Mouse (Mus musculus): ENCODE measurements around the gene Slc6a5.
"Not testable (repeated sequence)": the region's sequence is repeated elsewhere in the genome, so short reads cannot be mapped to it uniquely, and the experiment has no call there.

The Slc6a5 gene

GRCm38 (mm10) chr7:49913728-49914328, 3.9 kb downstream of the Slc6a5 start:
- DNase-seq, result no peak

GRCm38 (mm10) chr7:49914946-49915345, 5.0 kb downstream of the Slc6a5 start:
- no peak for DNase-seq

DNA sequence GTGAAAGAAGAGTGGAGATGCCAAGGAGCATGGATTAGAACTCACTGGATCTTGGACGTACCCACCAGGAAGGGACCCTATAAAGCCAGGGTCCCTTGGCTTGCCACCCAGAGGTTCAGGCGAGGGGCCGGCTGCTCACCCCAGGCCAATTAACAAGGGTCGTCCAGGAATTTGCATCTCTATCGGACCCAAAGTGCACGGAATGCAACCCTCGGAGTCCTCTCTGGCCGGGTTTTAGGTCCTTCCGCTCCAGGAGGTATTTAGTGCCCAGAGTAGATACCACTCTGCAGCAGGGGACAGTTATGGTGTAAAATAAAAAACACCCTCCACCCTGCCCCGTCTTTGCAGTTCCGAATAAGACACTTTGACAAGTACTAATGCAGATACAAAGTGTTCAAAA, 5.5 kb downstream of the Slc6a5 start:
- DNase-seq, result no peak

GRCm38 (mm10) chr7:49919494-49919893, 9.5 kb downstream of the Slc6a5 start:
- DNase-seq, result no peak

DNA sequence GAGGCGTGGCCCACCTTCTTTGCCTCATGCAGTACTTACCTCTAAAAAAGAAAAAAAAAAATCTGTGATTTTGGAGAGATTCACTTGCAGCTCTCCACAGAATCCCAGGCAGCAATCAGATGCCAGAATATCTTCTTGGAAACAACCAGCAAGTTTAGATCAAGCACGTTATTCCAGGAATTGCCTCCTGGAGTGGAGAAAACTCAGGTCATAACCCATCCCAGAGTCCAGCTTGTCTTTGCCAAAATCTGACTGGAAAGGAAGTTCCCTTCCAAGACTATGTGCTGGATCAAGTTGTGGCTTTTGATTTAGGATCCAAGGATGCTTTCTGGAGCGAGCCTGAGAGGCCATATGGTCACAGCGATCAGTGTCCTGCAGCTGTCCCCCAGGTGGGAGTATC, 10.8 kb downstream of the Slc6a5 start:
- DNase-seq, result no peak

DNA sequence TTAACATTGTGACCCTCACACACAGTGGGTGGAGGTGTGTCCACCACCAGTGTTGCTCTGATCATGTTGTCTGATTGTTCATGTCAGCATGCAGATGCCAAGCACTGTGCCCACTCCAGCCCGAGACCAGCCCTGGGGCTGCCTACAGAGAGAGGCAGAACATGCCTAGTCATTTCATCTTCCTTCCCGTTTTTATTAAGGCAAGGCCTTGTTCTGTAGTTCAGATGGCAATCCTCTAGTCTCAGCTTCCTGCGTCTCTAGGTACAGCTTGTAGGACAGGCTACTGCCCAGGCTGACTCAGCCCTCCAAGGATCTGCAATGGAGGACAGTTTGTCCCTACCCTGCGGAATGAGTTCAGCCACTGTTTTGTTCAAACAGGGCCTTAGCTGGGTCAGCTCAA, 13.0 kb downstream of the Slc6a5 start:
- DNase-seq, result peak; percentile 13 to 22

- DNase-seq, result peak; percentile 81 to 85
Measured at GRCm38 (mm10) chr7:49923376-49923775, 13.4 kb downstream of the Slc6a5 start.

DNA sequence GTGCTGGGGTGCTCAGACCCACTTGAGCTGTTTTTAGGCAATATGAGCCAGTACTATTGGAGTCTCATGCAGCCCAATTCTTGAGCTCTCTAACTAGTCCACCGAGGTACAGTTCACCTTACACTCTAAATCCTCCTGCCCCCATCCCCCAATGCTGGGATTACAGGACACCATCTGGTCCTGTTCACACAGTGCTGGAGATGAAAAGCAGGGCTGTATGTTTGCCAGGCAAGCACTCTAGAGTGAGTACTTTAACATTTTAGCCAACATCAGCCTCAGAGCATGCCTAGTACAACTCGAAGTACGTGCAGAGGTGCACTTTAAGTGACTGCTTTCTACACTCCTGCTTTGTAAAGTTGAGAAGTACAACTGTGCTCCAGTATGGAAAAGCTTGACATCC, 18.6 kb downstream of the Slc6a5 start:
- no peak for DNase-seq

DNA sequence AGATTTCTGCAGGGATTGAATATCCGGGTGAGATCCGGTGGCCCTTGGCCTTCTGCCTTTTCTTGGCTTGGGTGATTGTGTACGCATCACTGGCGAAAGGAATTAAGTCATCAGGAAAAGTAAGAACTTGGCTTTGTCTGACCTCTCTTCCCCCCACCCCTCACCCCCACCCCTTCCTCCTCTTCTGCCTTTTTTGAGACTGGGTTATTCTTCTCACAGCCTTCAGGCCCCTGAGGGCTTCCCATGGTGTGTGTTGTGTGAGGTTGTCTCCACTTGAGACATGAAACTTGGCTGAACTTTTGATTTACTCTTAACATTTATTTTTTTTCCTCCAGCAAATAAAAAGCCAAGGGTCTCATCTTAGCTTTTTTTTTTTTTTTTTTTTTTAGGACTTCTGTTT, 20.1 kb downstream of the Slc6a5 start:
- no peak for DNase-seq

- DNase-seq, result not testable (repeated sequence)
Measured at GRCm38 (mm10) chr7:49933386-49934115, 23.6 kb downstream of the Slc6a5 start.

DNA sequence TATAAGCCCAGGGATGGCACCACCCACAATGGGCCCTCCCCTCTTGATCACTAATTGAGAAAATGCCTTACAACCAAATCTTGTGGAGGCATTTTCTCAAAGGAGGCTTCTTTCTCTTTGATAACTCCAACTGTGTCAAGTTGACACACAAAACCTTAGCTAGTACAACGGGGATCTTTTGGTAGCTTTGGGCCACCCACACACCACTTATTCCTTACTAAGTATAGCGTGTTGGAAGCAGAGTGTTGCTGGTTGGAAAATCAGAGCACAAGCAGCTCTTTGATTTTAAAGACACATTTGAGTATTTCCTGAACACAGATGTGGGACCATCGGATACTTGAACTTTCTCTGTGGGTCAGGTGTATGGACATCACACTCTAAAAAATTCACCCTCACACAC, 26.9 kb downstream of the Slc6a5 start:
- DNase-seq, result no peak

DNA sequence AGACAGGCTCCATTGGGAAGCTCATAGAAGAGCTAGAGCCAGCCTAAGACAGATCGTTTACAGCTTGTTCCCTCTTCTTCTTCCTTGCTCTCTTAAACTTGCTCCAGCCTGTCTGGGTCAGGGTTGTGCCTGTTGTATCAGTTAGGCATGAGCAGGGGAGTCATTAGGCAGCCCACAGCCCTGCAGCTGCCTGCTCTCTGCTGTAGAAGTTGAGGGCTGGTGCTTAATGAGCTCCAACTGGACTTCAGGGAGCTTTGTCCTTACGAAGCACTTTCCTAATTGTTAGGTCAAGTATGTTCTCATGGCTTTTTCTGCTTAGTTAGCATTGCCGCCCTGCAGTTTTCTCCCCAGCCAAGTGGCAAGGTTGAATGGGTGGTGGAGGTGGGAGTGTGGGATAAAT, 32.1 kb downstream of the Slc6a5 start:
- no peak for DNase-seq

DNA sequence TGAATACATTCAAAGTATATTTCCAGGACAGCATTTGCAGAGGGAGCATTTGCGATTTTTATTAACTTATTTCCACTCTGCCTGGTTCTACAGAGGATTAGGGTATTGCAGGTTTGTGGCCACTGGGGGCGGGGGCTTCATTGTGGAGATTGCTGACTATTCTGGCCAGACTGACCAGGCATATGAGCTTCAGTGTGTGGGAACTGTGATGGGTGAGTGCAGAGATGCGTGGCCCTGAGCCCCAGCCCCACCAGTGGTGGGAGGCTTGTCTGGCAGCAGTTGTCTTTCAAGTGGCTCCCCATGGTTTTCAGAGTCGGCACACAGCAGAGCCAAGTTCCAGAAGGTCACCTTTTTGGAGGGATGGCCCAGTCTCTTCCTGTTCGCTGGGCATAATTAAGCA, 32.5 kb downstream of the Slc6a5 start:
- DNase-seq, result no peak

- DNase-seq, result peak in 1 of 2 experiments; percentile 8
Measured at GRCm38 (mm10) chr7:49946691-49947090, 36.7 kb downstream of the Slc6a5 start.

GRCm38 (mm10) chr7:49953546-49954181, 43.7 kb downstream of the Slc6a5 start:
- peak; percentile 5 to 34 for DNase-seq

GRCm38 (mm10) chr7:49954834-49955233, 44.9 kb downstream of the Slc6a5 start:
- no peak for DNase-seq

DNA sequence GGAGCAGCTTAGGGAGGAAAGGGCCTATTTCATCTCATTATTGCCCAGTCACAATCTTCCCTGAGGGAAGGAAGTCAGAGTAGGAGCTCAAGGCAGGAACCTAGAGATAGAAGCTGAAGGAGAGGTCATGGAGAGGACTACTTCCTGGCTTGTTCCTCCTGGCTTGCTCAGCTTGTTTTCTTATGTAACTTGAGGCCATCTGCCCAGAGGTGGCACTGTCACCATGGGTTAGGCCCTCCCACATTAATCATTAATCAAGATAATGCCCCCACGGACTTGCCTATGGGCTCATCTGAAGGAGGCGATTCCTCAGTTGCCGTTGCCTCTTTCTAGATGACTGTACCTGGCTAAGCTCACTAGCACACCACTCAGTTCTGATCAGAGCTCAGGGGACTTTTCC, 47.2 kb downstream of the Slc6a5 start:
- DNase-seq, result no peak

DNA sequence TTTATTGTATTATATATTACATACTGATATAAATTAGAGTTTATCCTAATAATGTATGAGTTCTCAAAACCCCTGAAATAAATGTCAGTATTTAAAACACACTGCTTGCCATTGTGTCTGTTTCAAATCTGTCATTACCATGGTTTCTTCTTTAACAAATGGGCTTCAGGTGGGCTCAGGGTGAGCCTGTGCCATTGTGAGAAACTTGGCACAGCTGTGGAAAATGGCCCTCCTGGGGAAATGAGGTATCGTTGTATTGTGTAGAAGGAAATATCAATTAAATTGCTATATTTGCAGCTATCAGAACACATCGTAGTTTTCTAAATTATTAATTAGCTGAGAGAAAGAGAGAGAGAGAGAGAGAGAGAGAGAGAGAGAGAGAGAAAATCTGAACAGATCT, 53.8 kb downstream of the Slc6a5 start:
- DNase-seq, result no peak

- peak; percentile 9 to 21 for DNase-seq
Measured at GRCm38 (mm10) chr7:49969516-49969915, 59.6 kb downstream of the Slc6a5 start.

DNA sequence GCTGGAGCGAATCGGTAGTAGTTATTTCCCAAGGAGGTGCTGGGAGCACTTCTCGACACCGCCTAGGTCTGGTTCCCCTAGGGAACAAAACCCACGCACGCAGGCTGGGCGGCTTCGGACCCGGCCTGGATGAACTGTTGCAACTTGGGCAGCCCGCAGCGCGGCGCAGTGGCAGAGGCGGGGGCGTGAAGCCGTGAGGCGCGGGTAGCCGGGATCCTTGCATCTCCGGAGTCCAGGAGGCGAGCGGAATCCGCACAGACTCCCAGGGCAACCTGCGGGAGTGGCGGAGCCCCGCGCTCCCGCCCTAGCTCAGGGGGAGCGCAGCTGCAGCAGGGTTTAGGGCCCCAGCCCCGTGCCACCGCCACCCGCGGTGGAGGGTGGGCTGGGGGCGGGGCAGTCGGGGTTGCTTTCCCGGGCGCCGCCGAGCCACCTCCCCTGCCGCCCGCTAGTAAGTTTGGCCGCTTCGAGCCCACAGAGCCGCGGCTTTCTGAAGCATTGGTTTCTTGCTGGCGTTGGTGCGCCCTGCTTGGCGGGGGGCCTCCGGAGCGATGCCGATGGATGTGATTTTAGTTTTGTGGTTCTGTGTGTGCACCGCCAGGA, 65.0 kb downstream of the Slc6a5 start, which contains the start of gene Nell1:
TSS of gene Nell1 (plus strand) at position 24 of the 600 bp plus-strand sequence.
- DNase-seq, result no peak

DNA sequence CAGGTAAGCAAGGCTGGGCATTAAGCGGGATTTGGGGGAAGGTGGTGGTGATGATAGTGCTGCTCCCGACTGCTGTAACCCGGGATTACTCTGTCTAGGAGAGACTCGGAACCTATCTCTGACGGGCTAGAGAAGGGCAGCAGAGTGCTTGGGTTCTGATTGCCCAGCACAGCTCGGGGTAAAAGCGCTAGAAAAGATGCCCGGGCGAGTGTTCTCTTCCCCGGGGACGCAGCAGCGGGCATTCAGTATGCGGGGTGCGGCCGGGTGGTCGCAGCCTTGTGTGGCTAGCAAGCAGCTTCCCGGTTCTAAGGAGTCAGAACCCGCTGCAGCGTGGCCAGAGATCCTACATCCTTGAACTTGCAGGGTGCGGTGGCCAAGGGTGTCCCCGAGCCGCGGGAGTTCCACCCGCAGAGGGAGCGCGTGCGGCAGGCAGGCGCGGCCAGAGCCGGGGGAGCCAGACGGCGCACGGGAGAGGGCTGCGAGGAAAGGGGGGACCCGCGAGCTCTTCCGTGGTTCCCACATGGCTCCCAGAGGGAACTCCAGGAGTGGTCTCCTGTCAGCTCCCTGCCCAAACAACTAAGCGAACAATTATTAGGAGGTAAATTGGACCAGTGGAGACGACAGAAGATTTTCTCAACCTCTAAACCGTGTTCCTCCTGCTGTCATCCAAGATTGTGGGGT, 65.6 kb downstream of the Slc6a5 start:
- no peak for DNase-seq

DNA sequence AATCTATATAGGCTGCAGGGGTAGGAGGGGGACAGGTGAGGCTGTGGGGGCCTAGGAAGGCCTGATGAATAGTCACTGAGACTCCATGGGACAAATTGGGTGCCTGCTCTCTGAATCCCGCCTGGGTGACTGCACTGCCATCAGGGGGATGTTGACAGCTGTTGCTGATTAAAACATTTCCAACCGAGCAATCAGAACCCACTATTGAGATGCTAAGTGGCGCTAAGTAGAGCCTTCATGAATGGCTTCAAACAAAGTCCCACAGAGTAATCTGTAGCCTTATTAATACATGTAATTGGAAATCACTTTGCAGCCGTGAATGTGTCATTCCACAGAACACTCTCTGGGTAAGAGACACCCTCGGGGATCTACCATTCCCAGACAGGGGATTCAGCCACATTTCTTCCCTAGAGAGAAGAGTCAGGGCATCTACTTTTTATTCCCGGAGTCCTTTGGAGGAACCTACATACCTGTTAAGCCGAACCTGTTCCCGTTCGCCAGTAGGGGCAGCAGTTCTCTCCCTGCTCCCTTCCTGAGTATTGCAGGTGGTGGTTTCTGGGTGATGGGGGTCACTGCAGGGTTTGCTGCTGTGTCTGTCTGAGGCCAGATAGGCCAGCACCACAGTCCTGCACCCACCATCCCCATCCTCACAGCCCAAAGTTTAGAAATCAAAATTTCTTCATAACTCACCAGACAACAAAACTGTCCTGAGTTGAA, 71.7 kb downstream of the Slc6a5 start:
- no peak for DNase-seq
